Mouse (Mus musculus) splenic B cell, adult 2 months (primary cell): ENCODE results near the gene Phlpp2.
A peak's percentile ranks its signal among the peaks of the same experiment; 100 is the strongest.

Experiments
- DNase-seq: peaks from one replicate; pipeline ENCODE4 v3.0.0-alpha.2; 2011; ENCODE audit warnings: low read depth, low spot score
- H3K27me3 ChIP-seq: 2 replicates; pipeline ENCODE4 v1.6.1; 2012; ENCODE audit warnings: mild to moderate bottlenecking, low read length, moderate library complexity, mixed read lengths; ENCODE audit not compliant: control insufficient read depth, poor library complexity, insufficient read depth, severe bottlenecking
- H3K36me3 ChIP-seq: 2 replicates; pipeline ENCODE4 v1.6.1; 2012; ENCODE audit warnings: mild to moderate bottlenecking, low read length, moderate library complexity, mixed read lengths; ENCODE audit not compliant: control insufficient read depth, poor library complexity, insufficient read depth, severe bottlenecking

The Phlpp2 gene

GRCm38 (mm10) chr8:109964106-109964505 lies 95.8 kb downstream of the Phlpp2 start:
- Histone ChIP-seq H3K36me3 (no peaks in the 10 kb centered on the region), H3K27me3 (no peaks in the 10 kb centered on the region)
- no peak for DNase-seq

DNA sequence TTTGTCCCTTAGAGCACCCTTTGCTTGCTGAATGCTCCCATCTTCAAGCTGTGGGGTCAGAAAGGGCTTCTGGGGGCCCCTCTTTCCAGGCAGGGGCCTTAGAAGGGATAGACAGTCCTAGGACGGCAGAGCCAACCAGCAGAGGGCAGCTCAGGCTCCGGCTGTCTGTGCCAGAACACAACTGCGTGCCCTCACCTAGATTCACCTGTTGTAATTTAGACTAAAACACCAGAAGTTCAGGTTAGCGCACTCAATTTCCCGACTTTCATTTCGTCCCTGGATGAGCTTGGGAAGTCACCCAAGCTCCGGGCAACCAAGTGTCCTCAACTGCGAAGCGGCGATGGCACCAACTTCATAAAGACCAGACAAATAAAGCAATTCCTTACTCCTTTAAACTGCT lies 100.5 kb downstream of the Phlpp2 start:
- no peaks in the 10 kb centered on the region for H3K36me3 ChIP-seq
- H3K27me3 ChIP-seq = no peaks in the 10 kb centered on the region
- DNase-seq = no peak

DNA sequence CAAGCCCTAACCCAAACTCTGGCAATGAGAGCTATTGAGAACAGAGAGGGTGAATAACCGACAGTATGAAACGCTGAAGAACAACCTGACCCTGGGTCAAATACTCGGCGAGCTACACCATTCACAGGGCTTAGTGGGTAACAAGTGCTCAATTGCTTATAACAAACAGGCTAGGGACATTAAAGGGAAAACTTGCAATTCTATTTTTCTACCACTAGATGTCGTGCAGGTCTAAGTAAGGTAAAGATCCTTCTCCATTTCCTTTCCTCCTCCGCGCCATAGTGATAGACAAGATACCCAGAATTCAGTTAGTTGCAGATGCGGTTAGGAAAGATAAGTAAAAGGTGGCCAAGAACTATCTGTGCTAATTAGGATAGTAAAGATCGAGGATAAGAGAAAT lies 102.0 kb downstream of the Phlpp2 start:
- H3K36me3 ChIP-seq = no peaks in the 10 kb centered on the region
- DNase-seq = peak; percentile 54
- H3K27me3 ChIP-seq = no peaks in the 10 kb centered on the region

DNA sequence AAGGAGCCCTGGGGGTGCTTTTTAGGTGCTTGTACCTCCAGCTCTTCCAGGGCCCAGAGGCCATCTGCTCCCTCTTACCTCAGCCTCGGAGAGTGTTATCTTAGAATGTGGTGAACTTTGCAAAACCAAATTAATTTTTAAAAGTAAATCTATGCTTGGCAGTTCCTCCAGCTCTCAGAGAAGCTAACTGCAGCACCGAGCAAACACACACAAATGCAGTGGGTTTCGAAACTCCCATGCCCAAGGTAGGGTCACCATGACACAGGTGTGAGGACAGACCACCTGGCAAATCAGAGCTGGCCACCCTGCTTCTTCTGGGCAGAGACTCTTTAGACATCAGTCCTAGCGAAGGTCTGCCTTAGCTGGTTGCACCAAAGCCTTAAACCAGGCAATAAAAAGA lies 104.6 kb downstream of the Phlpp2 start:
- Histone ChIP-seq H3K36me3 (no peaks in the 10 kb centered on the region), H3K27me3 (no peaks in the 10 kb centered on the region)

GRCm38 (mm10) chr8:109979339-109979738 lies 111.0 kb downstream of the Phlpp2 start:
- H3K36me3 ChIP-seq = no peaks in the 10 kb centered on the region
- DNase-seq = no peak
- no peaks in the 10 kb centered on the region for H3K27me3 ChIP-seq

More for the DNA sequence above, 104.6 kb downstream of the Phlpp2 start:
- DNase-seq = no peak

DNA sequence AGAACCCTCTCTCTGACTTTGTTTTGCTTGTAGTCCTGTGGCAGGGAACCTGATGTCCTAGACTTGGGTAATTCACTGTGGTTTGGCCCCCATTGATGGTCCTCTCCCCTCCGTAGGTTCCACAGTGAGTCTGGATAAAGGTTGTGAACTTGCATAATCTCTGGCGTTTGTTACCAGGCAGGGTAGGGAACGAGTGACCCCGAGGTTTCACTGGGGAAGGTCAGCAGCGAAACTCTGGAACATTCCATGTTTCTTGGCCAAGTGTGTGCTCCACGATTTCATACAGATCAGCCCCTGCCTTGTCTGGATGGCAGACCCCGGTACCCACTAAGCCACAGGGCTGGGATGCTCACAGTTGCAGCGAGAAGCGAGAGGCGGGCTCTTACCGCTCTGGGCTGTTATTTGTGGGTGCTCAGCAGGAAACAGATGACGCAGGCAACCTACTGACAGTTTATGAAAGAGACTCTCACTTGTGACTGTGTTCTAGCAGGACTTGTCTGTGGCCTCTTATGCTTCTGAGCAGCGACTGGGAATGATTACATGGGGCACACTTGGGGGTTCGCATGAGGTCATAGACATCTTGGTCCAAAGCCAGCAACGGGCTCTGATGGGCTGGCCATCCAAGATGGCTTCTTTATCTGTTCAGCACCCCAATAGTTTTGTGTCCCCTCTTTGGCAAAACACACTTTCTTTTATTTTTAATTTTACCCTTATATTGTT lies 114.2 kb downstream of the Phlpp2 start:
- DNase-seq = no peak
- no peaks in the 10 kb centered on the region for H3K27me3 ChIP-seq
- no peaks in the 10 kb centered on the region for H3K36me3 ChIP-seq

GRCm38 (mm10) chr8:109983944-109984343 lies 115.6 kb downstream of the Phlpp2 start:
- H3K27me3 ChIP-seq = no peaks in the 10 kb centered on the region
- H3K36me3 ChIP-seq = no peaks in the 10 kb centered on the region
- no peak for DNase-seq

- DNase-seq = no peak
- no peaks in the 10 kb centered on the region for H3K27me3 ChIP-seq
- no peaks in the 10 kb centered on the region for H3K36me3 ChIP-seq
Observed at GRCm38 (mm10) chr8:109986384-109986783, 118.0 kb downstream of the Phlpp2 start.

DNA sequence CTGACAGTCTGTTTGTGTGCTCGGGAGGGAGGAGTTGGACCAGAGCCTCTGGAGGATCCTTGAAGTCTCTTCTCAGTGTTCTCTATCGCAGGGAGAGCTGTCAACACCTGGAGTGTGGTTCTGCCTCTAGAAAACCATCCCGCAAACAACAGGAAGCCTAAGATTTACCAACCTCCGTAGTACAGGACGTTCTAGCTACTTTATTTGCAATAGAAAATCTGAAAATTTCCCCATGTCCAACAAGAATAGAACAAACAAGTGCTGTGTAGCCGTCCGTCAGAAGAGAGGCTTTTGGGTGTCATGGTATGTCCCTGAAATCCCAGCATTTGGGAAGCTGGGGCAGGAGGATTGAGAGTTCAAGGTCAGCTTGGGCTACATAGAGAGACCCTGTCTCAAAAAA lies 119.4 kb downstream of the Phlpp2 start:
- no peaks in the 10 kb centered on the region for H3K27me3 ChIP-seq
- DNase-seq = no peak
- no peaks in the 10 kb centered on the region for H3K36me3 ChIP-seq

DNA sequence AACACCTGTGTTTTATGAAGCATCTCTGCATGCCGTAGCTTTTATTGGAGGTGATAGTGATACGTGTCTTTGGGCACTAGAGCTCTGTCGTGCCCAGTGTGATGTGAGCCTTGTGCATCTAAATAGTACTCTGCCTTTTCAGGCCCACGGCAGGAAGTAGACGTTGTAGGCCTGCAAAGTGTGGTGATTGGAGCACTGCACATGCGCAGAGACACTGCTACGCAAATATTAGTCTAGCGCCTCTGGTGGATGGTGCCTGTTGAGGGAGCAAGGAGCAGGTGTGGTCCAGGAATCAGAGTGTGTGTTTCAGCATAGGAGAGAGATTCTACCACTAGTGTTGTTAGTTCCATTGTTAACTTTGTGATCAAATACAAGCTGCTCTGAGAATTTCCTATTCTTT lies 120.8 kb downstream of the Phlpp2 start:
- no peaks in the 10 kb centered on the region for H3K36me3 ChIP-seq
- no peaks in the 10 kb centered on the region for H3K27me3 ChIP-seq
- no peak for DNase-seq

DNA sequence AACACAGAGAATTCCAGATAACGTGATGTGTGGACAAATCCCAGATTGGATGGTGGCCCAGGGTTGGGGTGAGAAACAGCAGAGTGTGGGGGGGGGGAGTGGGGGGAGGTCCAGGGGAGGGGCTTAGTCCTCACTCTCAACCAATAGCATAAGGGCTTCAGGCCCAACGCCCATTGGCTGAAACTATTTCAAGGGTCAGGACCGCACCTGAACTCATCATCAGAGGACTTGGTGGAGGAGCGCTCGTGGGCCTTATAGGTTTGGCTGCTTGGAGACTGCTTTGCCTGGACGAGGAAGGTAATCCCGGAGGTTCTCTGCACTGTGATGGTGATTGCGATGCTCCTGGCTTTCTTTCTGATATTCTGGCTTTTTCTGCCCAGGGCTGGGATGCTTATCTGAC lies 121.9 kb downstream of the Phlpp2 start, which contains the start of gene Tat:
Gene Tat, plus strand, starts transcription at position 214 of the 400 bp plus-strand sequence.
- no peaks in the 10 kb centered on the region for H3K27me3 ChIP-seq
- DNase-seq = no peak
- H3K36me3 ChIP-seq = no peaks in the 10 kb centered on the region

GRCm38 (mm10) chr8:109992166-109992565 lies 123.8 kb downstream of the Phlpp2 start:
- H3K27me3 ChIP-seq = no peaks in the 10 kb centered on the region
- DNase-seq = no peak
- no peaks in the 10 kb centered on the region for H3K36me3 ChIP-seq

DNA sequence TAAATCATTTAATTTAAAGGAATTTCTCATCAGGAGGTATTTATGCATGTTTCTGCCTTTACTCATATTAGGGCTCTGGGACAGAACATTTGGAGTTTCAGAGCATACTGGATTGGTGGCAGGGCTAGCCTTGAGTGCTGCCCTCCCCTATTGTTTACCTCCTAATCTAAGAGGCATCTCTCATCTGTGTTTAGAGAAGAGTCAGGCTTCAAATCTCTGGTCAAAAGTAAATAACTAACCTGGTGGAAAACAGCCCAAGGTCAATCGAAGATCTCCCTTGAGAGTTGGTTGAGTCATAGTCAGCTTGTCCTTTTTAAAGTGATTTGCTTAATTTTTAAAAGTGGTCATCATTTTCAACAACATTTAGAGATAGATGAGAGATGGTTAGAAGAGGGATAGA lies 124.6 kb downstream of the Phlpp2 start:
- no peak for DNase-seq
- Histone ChIP-seq H3K27me3 (no peaks in the 10 kb centered on the region), H3K36me3 (no peaks in the 10 kb centered on the region)
